Mouse (Mus musculus) CH12.LX (cell line): ENCODE measurements around the gene Fam20b. TPM values are rescaled to one million over a fixed set of nuclear protein-coding genes. Genes with fewer than 3 reads are reported as not detected.

ENCODE experiments used
- DNase-seq: peaks from one replicate; pipeline ENCODE4 v3.0.0-alpha.2; 2013; ENCODE audit errors: extremely low read depth
- H3K27ac ChIP-seq: 2 replicates; pipeline ENCODE4 v1.5.1; 2012; ENCODE audit warnings: low read depth, mild to moderate bottlenecking, control low read depth, moderate library complexity; ENCODE audit not compliant: insufficient read depth
- H3K27me3 ChIP-seq: replicated peaks from 2 replicates; pipeline ENCODE3; 2012; ENCODE audit warnings: inconsistent platforms
- H3K36me3 ChIP-seq, 2 experiments: replicated peaks in 1 of 2; 2 replicates each; pipeline versions ENCODE3 to v1.6.1; 2012; ENCODE audit warnings: inconsistent platforms in 1 of 2, low read length in 1 of 2, mild to moderate bottlenecking in 1 of 2, mixed read lengths in 1 of 2, moderate library complexity in 1 of 2; ENCODE audit not compliant: control insufficient read depth in 1 of 2, insufficient read depth in 1 of 2
- H3K4me1 ChIP-seq, 2 experiments: 2 replicates each; pipeline ENCODE4 v1.6.1; 2012; ENCODE audit warnings: inconsistent platforms in 1 of 2, moderate library complexity in 1 of 2; ENCODE audit not compliant: insufficient read depth in 2 of 2, control insufficient read depth in 1 of 2
- H3K4me2 ChIP-seq: 2 replicates; pipeline ENCODE4 v1.6.1; 2012; ENCODE audit warnings: low read depth, mild to moderate bottlenecking, control low read depth; ENCODE audit not compliant: poor library complexity, insufficient read depth, severe bottlenecking
- H3K4me3 ChIP-seq, 3 experiments: fragments of 150-350 bp in 1 of 3; sonication (generic) in 1 of 3; replicated peaks in 1 of 3; 2 replicates each; pipeline versions ENCODE3 to v1.5.1; 2011 to 2012; ENCODE audit warnings: low read depth in 2 of 3, low read length in 2 of 3, mild to moderate bottlenecking in 2 of 3, moderate library complexity in 2 of 3, control low read depth in 1 of 3, improper control_type of control experiment in 1 of 3, inconsistent platforms in 1 of 3, mixed read lengths in 1 of 3; ENCODE audit not compliant: poor library complexity in 1 of 3
- H3K79me2 ChIP-seq: replicated peaks from 2 replicates; pipeline ENCODE4 v1.6.1; 2012; ENCODE audit warnings: mild to moderate bottlenecking, moderate library complexity; ENCODE audit not compliant: control insufficient read depth, poor library complexity, insufficient read depth, severe bottlenecking; ENCODE audit errors: extremely low read depth
- H3K9ac ChIP-seq: 2 replicates; pipeline ENCODE4 v1.6.1; 2012; ENCODE audit warnings: low read depth, mild to moderate bottlenecking, control low read depth, moderate library complexity; ENCODE audit not compliant: insufficient read depth
- H3K9me3 ChIP-seq: replicated peaks from 2 replicates; pipeline ENCODE3; 2012; ENCODE audit warnings: low read length, inconsistent platforms, mixed read lengths
- CHD1 ChIP-seq: IDR thresholded peaks from 2 replicates; pipeline ENCODE4 v1.6.1; 2012; ENCODE audit warnings: low read depth, low read length, improper control_type of control experiment, inconsistent platforms
- CHD2 ChIP-seq: IDR thresholded peaks from 2 replicates; pipeline ENCODE4 v1.6.1; 2011; ENCODE audit warnings: low read length, improper control_type of control experiment
- CTCF ChIP-seq, 2 experiments: IDR thresholded peaks in 1 of 2; conservative IDR thresholded peaks in 1 of 2; 2 replicates each; pipeline ENCODE4 v1.5.1; 2011 to 2012; ENCODE audit warnings: low read depth in 2 of 2, low read length in 2 of 2, improper control_type of control experiment in 1 of 2, inconsistent platforms in 1 of 2, mild to moderate bottlenecking in 1 of 2, moderate library complexity in 1 of 2
- ELF1 ChIP-seq: IDR thresholded peaks from 2 replicates; pipeline ENCODE4 v1.6.1; 2014; ENCODE audit warnings: low read depth, mild to moderate bottlenecking, inconsistent platforms, low read length, improper control_type of control experiment
- EP300 ChIP-seq: IDR thresholded peaks from 2 replicates; pipeline ENCODE4 v1.6.1; 2011; ENCODE audit warnings: low read length, improper control_type of control experiment
- ETS1 ChIP-seq: conservative IDR thresholded peaks from 2 replicates; pipeline ENCODE4 v1.6.1; 2012; ENCODE audit warnings: low read depth, mild to moderate bottlenecking, inconsistent platforms, low read length, improper control_type of control experiment, moderate library complexity
- GABPA ChIP-seq: IDR thresholded peaks from 2 replicates; pipeline ENCODE4 v1.6.1; 2012; ENCODE audit warnings: low read depth, low read length, improper control_type of control experiment, inconsistent platforms; ENCODE audit not compliant: insufficient replicate concordance
- HCFC1 ChIP-seq: IDR thresholded peaks from 2 replicates; pipeline ENCODE4 v1.6.1; 2012; ENCODE audit warnings: low read depth, mild to moderate bottlenecking, inconsistent platforms, low read length, improper control_type of control experiment
- IRF4 ChIP-seq: IDR thresholded peaks from 2 replicates; pipeline ENCODE4 v1.6.1; 2014; ENCODE audit warnings: low read depth, mild to moderate bottlenecking, inconsistent platforms, low read length, improper control_type of control experiment
- JUN ChIP-seq: IDR thresholded peaks from 2 replicates; pipeline ENCODE4 v1.6.1; 2011; ENCODE audit warnings: low read depth, mild to moderate bottlenecking, low read length, improper control_type of control experiment, moderate library complexity; ENCODE audit not compliant: insufficient read depth
- JUND ChIP-seq: conservative IDR thresholded peaks from 2 replicates; pipeline ENCODE4 v1.6.1; 2011; ENCODE audit warnings: low read depth, low read length, improper control_type of control experiment
- MAFK ChIP-seq: IDR thresholded peaks from 2 replicates; pipeline ENCODE4 v1.6.1; 2011; ENCODE audit warnings: low read length, improper control_type of control experiment; ENCODE audit not compliant: insufficient replicate concordance
- MAX ChIP-seq: IDR thresholded peaks from 2 replicates; pipeline ENCODE4 v1.6.1; 2011; ENCODE audit warnings: low read length, improper control_type of control experiment
- MXI1 ChIP-seq: IDR thresholded peaks from 2 replicates; pipeline ENCODE4 v1.6.1; 2011; ENCODE audit warnings: mild to moderate bottlenecking, low read depth, low read length, improper control_type of control experiment
- NELFE ChIP-seq: IDR thresholded peaks from 2 replicates; pipeline ENCODE4 v1.6.1; 2011; ENCODE audit warnings: low read depth, low read length, improper control_type of control experiment
- NRF1 ChIP-seq: IDR thresholded peaks from 2 replicates; pipeline ENCODE4 v1.6.1; 2014; ENCODE audit warnings: low read depth, mild to moderate bottlenecking, inconsistent platforms, low read length, improper control_type of control experiment, moderate library complexity
- PAX5 ChIP-seq: IDR thresholded peaks from 2 replicates; pipeline ENCODE4 v1.6.1; 2012; ENCODE audit warnings: low read length, inconsistent platforms, mixed read lengths
- POLR2A ChIP-seq: IDR thresholded peaks from 2 replicates; pipeline ENCODE4 v1.6.1; 2011; ENCODE audit warnings: low read depth, mild to moderate bottlenecking, improper control_type of control experiment, low read length
- POLR2AphosphoS2 ChIP-seq: IDR thresholded peaks from 2 replicates; pipeline ENCODE4 v1.6.1; 2011; ENCODE audit warnings: low read depth, low read length, improper control_type of control experiment
- RAD21 ChIP-seq: IDR thresholded peaks from 2 replicates; pipeline ENCODE4 v1.6.1; 2011; ENCODE audit warnings: low read depth, mild to moderate bottlenecking, low read length, improper control_type of control experiment, moderate library complexity
- RCOR1 ChIP-seq: conservative IDR thresholded peaks from 2 replicates; pipeline ENCODE4 v1.6.1; 2012; ENCODE audit warnings: low read depth, mild to moderate bottlenecking, inconsistent platforms, low read length, improper control_type of control experiment
- SIN3A ChIP-seq: IDR thresholded peaks from 2 replicates; pipeline ENCODE4 v1.6.1; 2012; ENCODE audit warnings: low read length, improper control_type of control experiment, inconsistent platforms
- SMC3 ChIP-seq: IDR thresholded peaks from 2 replicates; pipeline ENCODE4 v1.6.1; 2011; ENCODE audit warnings: low read depth, low read length, improper control_type of control experiment
- TBP ChIP-seq: conservative IDR thresholded peaks from 2 replicates; pipeline ENCODE4 v1.6.1; 2011; ENCODE audit warnings: low read depth, low read length, improper control_type of control experiment
- TCF12 ChIP-seq: IDR thresholded peaks from 2 replicates; pipeline ENCODE4 v1.6.1; 2014; ENCODE audit warnings: low read depth, mild to moderate bottlenecking, inconsistent platforms, low read length, improper control_type of control experiment
- USF2 ChIP-seq: conservative IDR thresholded peaks from 2 replicates; pipeline ENCODE4 v1.6.1; 2011; ENCODE audit warnings: low read depth, low read length, improper control_type of control experiment
- ZC3H11A ChIP-seq: IDR thresholded peaks from 2 replicates; pipeline ENCODE4 v1.6.1; 2012; ENCODE audit warnings: low read depth, mild to moderate bottlenecking, inconsistent platforms, low read length, improper control_type of control experiment
- dilution Hi-C: fragments of 300-500 bp; cut with MboI; formaldehyde crosslinking; loops from 2 replicates; pipeline ENCODE4 v1.14.3; 2020; ENCODE audit warnings: low sequenced_read_pairs; ENCODE audit not compliant: extremely low pct_unique_long_range_greater_than_20kb, extremely low pct_ligation_motif_present
- in situ Hi-C: fragments of 300-500 bp; cut with MboI; formaldehyde crosslinking; loops from 3 replicates; pipeline ENCODE4 v1.14.3; 2019; ENCODE audit warnings: low sequenced_read_pairs, low pct_ligation_motif_present, low pct_unique_long_range_greater_than_20kb, mixed read lengths
- polyA plus RNA-seq: library from polyadenylated mRNA; unstranded; fragments of >175 nt; gene quantifications from 2 replicates; pipeline ENCODE4 v1.2.1, GENCODE M21; 2012; ENCODE audit warnings: low read depth; ENCODE audit not compliant: insufficient read length
- total RNA-seq, 2 experiments: library from RNA; depleted of rRNA; stranded (reverse); fragments of 300-350 nt in 1 of 2; fragments of >200 nt in 1 of 2; gene quantifications; 2 replicates each; pipeline ENCODE4 v1.2.3; 2012 to 2014

The Fam20b gene
- total and polyA plus RNA-seq, 3 experiments, result 21.2 to 26.5 (median 22.3) TPM

DNA sequence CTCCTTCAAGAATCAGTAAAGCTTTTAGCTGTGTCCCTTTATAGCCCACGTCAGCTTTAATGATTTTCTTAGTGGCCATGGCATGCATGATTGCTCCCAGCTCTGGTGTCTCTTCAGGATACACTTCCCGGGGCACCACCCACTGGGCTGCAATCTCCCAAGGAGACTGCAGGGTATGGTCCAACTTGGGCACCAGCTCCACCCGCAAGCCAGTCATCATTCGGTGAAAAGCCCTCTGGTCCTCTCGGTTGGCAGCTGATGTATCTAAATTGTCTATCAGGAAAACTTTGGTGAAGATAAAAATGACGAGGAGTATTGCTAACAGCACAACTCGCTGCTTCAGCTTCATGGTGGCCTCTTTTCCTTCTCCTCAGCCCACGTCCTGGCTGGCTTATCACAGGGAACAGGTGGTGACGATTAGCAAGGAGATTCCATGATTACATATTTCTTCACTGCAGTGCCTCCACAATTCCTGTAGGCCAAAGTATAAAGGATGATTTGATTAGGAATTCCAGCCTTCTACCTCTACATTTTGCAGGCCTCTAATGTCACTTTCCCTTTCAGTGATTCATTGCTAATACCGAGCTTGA lies 13.1 kb downstream of the Fam20b start:
- dilution Hi-C loops, result no loop called here
- H3K27me3 ChIP-seq, result no peaks in the 10 kb centered on the region
- H3K4me3 ChIP-seq, result no peak overlapping the region
- H3K36me3 ChIP-seq, result peaks cover 22 to 54% of the 10 kb centered on the region in 2 experiments
- H3K9ac ChIP-seq, result no peak overlapping the region
- H3K4me2 ChIP-seq, result no peak overlapping the region
- H3K27ac ChIP-seq, result no peak overlapping the region
- TF ChIP-seq TBP (no peak), ETS1 (no peak), IRF4 (no peak), POLR2A (no peak), CTCF (conservative IDR thresholded peaks at IDR 0.05 in 1 of 2, IDR thresholded peaks at IDR 0.05 in 1 of 2; ENCODE audit: low read depth in 2 of 2, low read length in 2 of 2) (no peak), SIN3A (no peak), RAD21 (no peak), ELF1 (no peak), MAX (no peak), POLR2AphosphoS2 (no peak), NRF1 (no peak), CHD2 (no peak), USF2 (no peak), RCOR1 (no peak), MAFK (no peak), PAX5 (no peak)
- H3K4me1 ChIP-seq, result peaks cover 4 to 43% of the 10 kb centered on the region in 2 experiments; a peak in 3 of 4 replicates
- H3K79me2 ChIP-seq, result no peaks in the 10 kb centered on the region
- no peak for DNase-seq
- no peaks in the 10 kb centered on the region for H3K9me3 ChIP-seq
- in situ Hi-C loops, result no loop called here

DNA sequence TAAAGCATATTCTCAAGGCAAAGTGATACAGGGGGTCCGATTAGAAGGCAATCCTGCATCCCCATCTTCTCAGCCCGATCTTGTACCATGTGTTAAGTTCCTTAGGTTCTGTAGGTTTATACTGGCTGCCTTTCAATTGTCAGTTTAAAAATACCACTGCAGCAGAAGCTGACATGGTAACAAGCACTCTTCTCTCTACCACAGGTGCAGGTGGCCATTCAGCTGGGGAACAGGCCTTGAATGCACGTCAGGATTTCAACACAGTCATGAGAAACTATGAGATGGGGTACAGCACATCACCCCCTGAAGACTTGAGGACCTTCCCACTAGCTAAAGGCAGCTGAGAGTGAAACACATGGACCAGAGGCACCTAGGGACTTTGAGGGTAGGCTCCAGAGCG lies 15.4 kb downstream of the Fam20b start:
- peaks cover 2 to 29% of the 10 kb centered on the region in 2 experiments; a peak in 3 of 4 replicates for H3K4me1 ChIP-seq
- no peak for TF ChIP-seq USF2
- no peak for TF ChIP-seq SIN3A
- TF ChIP-seq NELFE, result no peak
- no peak for TF ChIP-seq JUN
- no peak for TF ChIP-seq NRF1
- no peak for TF ChIP-seq POLR2AphosphoS2
- no peak for TF ChIP-seq SMC3
- TF ChIP-seq CHD2, result no peak
- TF ChIP-seq MXI1, result no peak
- TF ChIP-seq TCF12, result no peak
- no peak for TF ChIP-seq EP300
- TF ChIP-seq GABPA, result no peak
- no peak for TF ChIP-seq RAD21
- TF ChIP-seq HCFC1, result no peak
- TF ChIP-seq ZC3H11A, result no peak
- no peak for TF ChIP-seq CHD1
- TF ChIP-seq JUND, result no peak
- no peak overlapping the region for H3K9ac ChIP-seq
- no peak overlapping the region for H3K4me3 ChIP-seq
- in situ Hi-C loops, result no loop called here
- dilution Hi-C loops, result no loop called here
- peaks cover 22 to 63% of the 10 kb centered on the region in 2 experiments for H3K36me3 ChIP-seq
- H3K9me3 ChIP-seq, result no peaks in the 10 kb centered on the region
- no peaks in the 10 kb centered on the region for H3K79me2 ChIP-seq
- H3K27me3 ChIP-seq, result no peaks in the 10 kb centered on the region
- H3K27ac ChIP-seq, result no peak overlapping the region
- no peak overlapping the region for H3K4me2 ChIP-seq
- no peak for DNase-seq
